Mouse (Mus musculus) spleen, adult 18-20 months (tissue): ENCODE measurements around the gene Zfy2.

ENCODE experiments used
- DNase-seq, 2 experiments: peaks; one replicate each; pipeline ENCODE4 v3.0.0; 2022; ENCODE audit warnings: mixed read lengths in 2 of 2

Zfy2 gene

GRCm38 (mm10) chrY:2170309-2170708, at the start of gene Zfy2:
Gene Zfy2, minus strand, starts transcription at chrY:2170409.
- DNase-seq, result no peak
